In genomic region chr1:153556896-153557295, GRCm38 (mm10) we compare ENCODE assay signal across 8 mouse cellular contexts. TPM values are rescaled to one million over a fixed set of nuclear protein-coding genes. Genes with fewer than 3 reads are reported as not detected.
A peak's percentile ranks its signal among the peaks of the same experiment; 100 is the strongest.
DNase-seq lines count a peak whose midpoint lies in the region; TF ChIP-seq lines count a peak whose summit lies in the region.

No protein-coding gene starts in this region.

- 8% methylated on average over 2 of the region's 2 CpGs for WGBS in heart, adult 2 months
- 12% methylated on average over 2 of the region's 2 CpGs for WGBS in hindbrain, embryonic 10.5 days
- WGBS in midbrain, embryonic 10.5 days, result 9% methylated on average over 2 of the region's 2 CpGs

- H3K9me3 ChIP-seq in hindbrain, embryonic 10.5 days, result no peaks in the 10 kb centered on the region
- H3K9me3 ChIP-seq in midbrain, embryonic 10.5 days (replicated peaks), result no peaks in the 10 kb centered on the region

- no peak for TF ChIP-seq POLR2A in heart, adult 2 months (IDR thresholded peaks at IDR 0.05; ENCODE audit: insufficient read depth, low read depth, low read length)

- H3K9ac ChIP-seq in heart, adult 2 months (ENCODE audit: low read depth, low read length), result no peak overlapping the region

- H3K4me1 ChIP-seq in heart, adult 2 months (ENCODE audit: control insufficient read depth, insufficient read depth, low read length), result no peaks in the 10 kb centered on the region
- H3K4me1 ChIP-seq in hindbrain, embryonic 10.5 days (replicated peaks), result peaks cover 7% of the 10 kb centered on the region
- peaks cover 7% of the 10 kb centered on the region for H3K4me1 ChIP-seq in midbrain, embryonic 10.5 days

- DNase-seq in heart, adult 2 months, result peak in 1 of 2 experiments; percentile 21
- no peak for DNase-seq in heart, adult 11 months
- peak; percentile 5 for DNase-seq in T-cell, adult 2 months (ENCODE audit: low spot score)
- DNase-seq in embryo, embryonic 9.5 days (ENCODE audit: extremely low spot score), result peak; percentile 57
- DNase-seq in hindbrain, embryonic 10.5 days (ENCODE audit: low spot score), result peak; percentile 49
- DNase-seq in layer of hippocampus, adult 2 months (ENCODE audit: low spot score in 2 of 2), result peak; percentile 53 to 55
- DNase-seq in midbrain, embryonic 10.5 days (ENCODE audit: low spot score), result peak; percentile 50
- peak; percentile 18 for DNase-seq in thymus, postnatal 25 days

- H3K27ac ChIP-seq in heart, adult 2 months, result no peak overlapping the region
- H3K27ac ChIP-seq in hindbrain, embryonic 10.5 days, result no peak overlapping the region
- H3K27ac ChIP-seq in layer of hippocampus, adult 2 months, result no peak overlapping the region
- no peak overlapping the region for H3K27ac ChIP-seq in midbrain, embryonic 10.5 days (replicated peaks)

- H3K4me3 ChIP-seq in heart, adult 2 months, result no peak overlapping the region
- H3K4me3 ChIP-seq in hindbrain, embryonic 10.5 days, result no peak overlapping the region
- H3K4me3 ChIP-seq in layer of hippocampus, adult 2 months, result no peak overlapping the region
- no peak overlapping the region for H3K4me3 ChIP-seq in midbrain, embryonic 10.5 days

- H3K79me2 ChIP-seq in heart, adult 2 months (replicated peaks; ENCODE audit: control insufficient read depth, insufficient read depth, low read length), result no peaks in the 10 kb centered on the region

- no peaks in the 10 kb centered on the region for H3K36me3 ChIP-seq in heart, adult 2 months (ENCODE audit: control insufficient read depth, insufficient read depth, low read length)
- no peaks in the 10 kb centered on the region for H3K36me3 ChIP-seq in hindbrain, embryonic 10.5 days
- H3K36me3 ChIP-seq in midbrain, embryonic 10.5 days, result no peaks in the 10 kb centered on the region

- intact Hi-C loops in heart, adult 2 months (cut with DNase I), result loop anchor here (1.0 to 5.0 kb wide), 5 partner anchors 80 to 625 kb away; no protein-coding TSS in a partner anchor

- no peak for TF ChIP-seq EP300 in heart, adult 2 months (IDR thresholded peaks at IDR 0.05; ENCODE audit: insufficient read depth, low read depth, low read length)

- peak; percentile 94 for TF ChIP-seq CTCF in heart, adult 2 months (IDR thresholded peaks at IDR 0.05)
- TF ChIP-seq CTCF in layer of hippocampus, adult 2 months (conservative IDR thresholded peaks at IDR 0.05), result peak; percentile 94

- no peaks in the 10 kb centered on the region for H3K27me3 ChIP-seq in heart, adult 2 months (ENCODE audit: control insufficient read depth, insufficient read depth, low read length)
- peaks cover 16% of the 10 kb centered on the region for H3K27me3 ChIP-seq in hindbrain, embryonic 10.5 days (ENCODE audit: insufficient read depth, poor library complexity, severe bottlenecking)
- peaks cover 11% of the 10 kb centered on the region for H3K27me3 ChIP-seq in midbrain, embryonic 10.5 days (ENCODE audit: low read depth, poor library complexity, severe bottlenecking)

RNA-seq across cellular contexts. Expression of gene Npl, which starts 7.1 kb away (rescaled TPM):
- total RNA-seq in heart, adult 2 months (2021), result 1 to 10 TPM; 1.5 to 2.1 TPM
- 0.43 and 0.70 TPM in 2 replicates for polyA plus RNA-seq in heart, adult 2 months (2012; rRNA removed)
- 15.5 and 17.8 TPM in 2 replicates for polyA plus RNA-seq in hindbrain, embryonic 10.5 days (2016; fragmentation: Nextera tagmentation; extraction: Ambion mirVana)
- total RNA-seq in layer of hippocampus, adult 2 months (2021), result 1 to 10 TPM; 4.2 to 4.9 TPM
- 21.7 and 25.0 TPM in 2 replicates for polyA plus RNA-seq in midbrain, embryonic 10.5 days (2016; fragmentation: Nextera tagmentation; extraction: Ambion mirVana)
